Mouse (Mus musculus) midbrain, postnatal 0 days (tissue): Measurements from ENCODE around the gene Ackr3. TPM values are rescaled to one million over a fixed set of nuclear protein-coding genes. Genes with fewer than 3 reads are reported as not detected.
A peak's percentile ranks its signal among the peaks of the same experiment; 100 is the strongest.

ENCODE experiments used
- ATAC-seq: fragments of 200-750 bp; cut with Nextera tagmentation; 2 replicates; pipeline ENCODE4 v1.8.0; 2017; ENCODE audit warnings: moderate number of reproducible peaks, mild to moderate bottlenecking, moderate TSS enrichment, moderate library complexity; ENCODE audit not compliant: low FRiP score
- DNase-seq: peaks from one replicate; pipeline ENCODE4 v3.0.0-alpha.2; 2015; ENCODE audit warnings: low spot score
- H3K27ac ChIP-seq: fragments of 300-500 bp; sonication (generic); 2 replicates; pipeline ENCODE4 v1.5.1; 2014; ENCODE audit warnings: low read depth, mild to moderate bottlenecking, low read length, mixed read lengths
- H3K27me3 ChIP-seq: fragments of 300-500 bp; sonication (generic); 2 replicates; pipeline ENCODE4 v1.6.1; 2014; ENCODE audit warnings: low read length, control low read depth, mixed read lengths; ENCODE audit not compliant: insufficient read depth
- H3K36me3 ChIP-seq: fragments of 300-500 bp; sonication (generic); 2 replicates; pipeline ENCODE4 v1.6.1; 2014; ENCODE audit warnings: low read length, control low read depth, mixed read lengths; ENCODE audit not compliant: insufficient read depth
- H3K4me1 ChIP-seq: fragments of 300-500 bp; sonication (generic); 2 replicates; pipeline ENCODE4 v1.6.1; 2014; ENCODE audit warnings: mild to moderate bottlenecking, control low read depth, antibody characterized with exemption, low read length, mixed read lengths; ENCODE audit not compliant: insufficient read depth
- H3K4me2 ChIP-seq: fragments of 300-500 bp; sonication (generic); 2 replicates; pipeline ENCODE4 v1.6.1; 2014; ENCODE audit warnings: low read depth, mild to moderate bottlenecking, low read length, mixed read lengths; ENCODE audit not compliant: poor library complexity, severe bottlenecking
- H3K4me3 ChIP-seq: fragments of 300-500 bp; sonication (generic); 2 replicates; pipeline ENCODE4 v1.5.1; 2014; ENCODE audit warnings: low read depth, mild to moderate bottlenecking, low read length, moderate library complexity
- H3K9ac ChIP-seq: fragments of 300-500 bp; sonication (generic); replicated peaks from 2 replicates; pipeline ENCODE4 v1.6.1; 2014; ENCODE audit warnings: mild to moderate bottlenecking, low read length, moderate library complexity, mixed read lengths; ENCODE audit not compliant: poor library complexity, severe bottlenecking
- H3K9me3 ChIP-seq: fragments of 300-500 bp; sonication (generic); 2 replicates; pipeline ENCODE4 v1.6.1; 2016; ENCODE audit warnings: low read length, control low read depth
- CTCF ChIP-seq: IDR thresholded peaks from 2 replicates; pipeline ENCODE4 v1.5.1; 2016; ENCODE audit warnings: antibody characterized with exemption, mild to moderate bottlenecking
- WGBS: fragments of 180-500 bp; shearing (Covaris S2); extraction: QIAGEN DNeasy Blood & Tissue Kit; methylation state at CpG from one replicate; pipeline ENCODE4 v1.1.7; 2014; 5-methylcytosine and 5-hydroxymethylcytosine counted together
- polyA plus RNA-seq: library from polyadenylated mRNA; unstranded; fragments of >200 nt; fragmentation: Nextera tagmentation; extraction: Ambion mirVana; gene quantifications from 2 replicates; pipeline ENCODE4 v1.2.1, GENCODE M21; 2015
- total RNA-seq: library from RNA; depleted of rRNA; stranded (reverse); fragments of >200 nt; gene quantifications from 2 replicates; pipeline ENCODE4 v1.2.3, GENCODE M21; 2014

The Ackr3 gene
- total and polyA plus RNA-seq, 2 experiments from 2014 or later: 4.5 to 7.9 TPM

- ATAC-seq (no peak), DNase-seq (no peak)
- Histone ChIP-seq H3K36me3 (no peaks in the 10 kb centered on the region), H3K4me3 (no peak overlapping the region), H3K4me2 (no peak overlapping the region), H3K9me3 (no peaks in the 10 kb centered on the region), H3K27ac (no peak overlapping the region), H3K4me1 (no peaks in the 10 kb centered on the region), H3K9ac (no peak overlapping the region), H3K27me3 (no peaks in the 10 kb centered on the region)
- 23% methylated on average over 3 of the region's 3 CpGs for WGBS
- TF ChIP-seq CTCF: no peak
Measured at GRCm38 (mm10) chr1:90164319-90164718, 39.5 kb upstream of the Ackr3 start.

- Histone ChIP-seq H3K27ac (no peak overlapping the region), H3K9me3 (no peaks in the 10 kb centered on the region), H3K4me2 (no peak overlapping the region), H3K4me1 (no peaks in the 10 kb centered on the region), H3K36me3 (no peaks in the 10 kb centered on the region), H3K4me3 (no peak overlapping the region), H3K27me3 (no peaks in the 10 kb centered on the region), H3K9ac (no peak overlapping the region)
- 17% methylated on average over 8 of the region's 8 CpGs for WGBS
- DNase-seq: no peak
- ATAC-seq: no peak
- TF ChIP-seq CTCF: no peak
Measured at GRCm38 (mm10) chr1:90174338-90174737, 29.4 kb upstream of the Ackr3 start.

GRCm38 (mm10) chr1:90176223-90176622 lies 27.6 kb upstream of the Ackr3 start:
- ATAC-seq (no peak), DNase-seq (peak; percentile 27)
- Histone ChIP-seq H3K36me3 (no peaks in the 10 kb centered on the region), H3K4me3 (no peak overlapping the region), H3K27me3 (no peaks in the 10 kb centered on the region), H3K4me2 (no peak overlapping the region), H3K9me3 (no peaks in the 10 kb centered on the region), H3K27ac (no peak overlapping the region), H3K4me1 (no peaks in the 10 kb centered on the region), H3K9ac (no peak overlapping the region)
- 56% methylated on average over 7 of the region's 7 CpGs for WGBS
- TF ChIP-seq CTCF: no peak

- peaks cover 7% of the 10 kb centered on the region; the same call in 1 of the 2 replicates for H3K4me1 ChIP-seq
- no peak overlapping the region for H3K4me3 ChIP-seq
Measured at GRCm38 (mm10) chr1:90177565-90177964, 26.2 kb upstream of the Ackr3 start.

GRCm38 (mm10) chr1:90177978-90178377 lies 25.8 kb upstream of the Ackr3 start:
- WGBS: 73% methylated on average over 5 of the region's 5 CpGs
- Histone ChIP-seq H3K9me3 (no peaks in the 10 kb centered on the region), H3K27me3 (no peaks in the 10 kb centered on the region), H3K4me3 (no peak overlapping the region), H3K9ac (no peak overlapping the region), H3K4me2 (no peak overlapping the region), H3K27ac (no peak overlapping the region), H3K36me3 (no peaks in the 10 kb centered on the region), H3K4me1 (peaks cover 9% of the 10 kb centered on the region; the same call in 1 of the 2 replicates)
- no peak for TF ChIP-seq CTCF
- DNase-seq (no peak), ATAC-seq (no peak)

More at GRCm38 (mm10) chr1:90177565-90177964, 26.2 kb upstream of the Ackr3 start:
- no peaks in the 10 kb centered on the region for H3K36me3 ChIP-seq
- no peak for TF ChIP-seq CTCF
- H3K9me3 ChIP-seq: no peaks in the 10 kb centered on the region
- no peak overlapping the region for H3K27ac ChIP-seq
- no peak overlapping the region for H3K4me2 ChIP-seq
- no peak for DNase-seq
- ATAC-seq: no peak
- no peak overlapping the region for H3K9ac ChIP-seq
- H3K27me3 ChIP-seq: no peaks in the 10 kb centered on the region

GRCm38 (mm10) chr1:90180479-90180878 lies 23.3 kb upstream of the Ackr3 start:
- TF ChIP-seq CTCF: no peak
- no peak for DNase-seq
- no peaks in the 10 kb centered on the region for H3K36me3 ChIP-seq
- WGBS: 78% methylated on average over 7 of the region's 7 CpGs
- H3K27ac ChIP-seq: no peak overlapping the region
- no peaks in the 10 kb centered on the region for H3K9me3 ChIP-seq
- no peak overlapping the region for H3K9ac ChIP-seq
- H3K4me3 ChIP-seq: no peak overlapping the region
- H3K4me2 ChIP-seq: no peak overlapping the region
- peaks cover 9% of the 10 kb centered on the region; the same call in 1 of the 2 replicates for H3K4me1 ChIP-seq
- no peaks in the 10 kb centered on the region for H3K27me3 ChIP-seq
- no peak for ATAC-seq
